Mouse (Mus musculus): ENCODE results near the gene Pamr1.

Pamr1 gene

DNA sequence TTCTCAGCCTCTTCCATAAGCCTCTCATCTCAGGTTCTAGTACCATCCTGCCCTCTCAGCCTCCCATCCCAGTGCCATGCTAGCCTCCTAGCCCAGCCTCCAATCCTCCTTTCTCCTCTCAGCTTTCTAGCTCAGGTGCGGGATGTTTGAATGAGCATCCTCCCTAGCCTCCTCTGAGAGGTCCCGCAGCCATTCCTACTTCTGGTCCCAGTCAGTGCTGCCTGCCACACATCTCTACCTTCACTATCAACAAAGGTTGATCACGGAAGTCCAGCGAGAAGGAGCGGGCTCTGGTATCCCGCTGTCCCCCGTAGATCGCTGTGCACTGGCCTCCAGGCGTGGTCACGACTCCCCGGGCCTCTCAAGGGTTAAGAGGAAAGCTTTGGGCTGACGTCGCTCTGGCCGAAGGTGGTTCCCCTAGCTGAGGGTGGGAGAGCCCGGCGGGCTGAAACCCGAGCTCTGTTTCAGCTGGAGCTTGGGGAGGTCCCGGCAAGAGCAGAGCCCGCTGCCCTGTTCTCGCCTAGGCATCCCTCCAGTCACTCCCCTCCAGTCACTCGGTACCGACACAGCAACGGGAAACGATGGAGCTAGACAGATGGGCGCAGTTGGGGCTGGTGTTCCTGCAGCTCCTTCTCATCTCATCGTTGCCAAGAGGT is at the start of gene Pamr1:
Pamr1 (plus strand) TSS at position 402 of the 656 bp plus-strand sequence.
- peak; percentile 36 for DNase-seq

- DNase-seq, result no peak
Measured at GRCm38 (mm10) chr2:102507633-102508032, 42.2 kb upstream of the Pamr1 start.

DNA sequence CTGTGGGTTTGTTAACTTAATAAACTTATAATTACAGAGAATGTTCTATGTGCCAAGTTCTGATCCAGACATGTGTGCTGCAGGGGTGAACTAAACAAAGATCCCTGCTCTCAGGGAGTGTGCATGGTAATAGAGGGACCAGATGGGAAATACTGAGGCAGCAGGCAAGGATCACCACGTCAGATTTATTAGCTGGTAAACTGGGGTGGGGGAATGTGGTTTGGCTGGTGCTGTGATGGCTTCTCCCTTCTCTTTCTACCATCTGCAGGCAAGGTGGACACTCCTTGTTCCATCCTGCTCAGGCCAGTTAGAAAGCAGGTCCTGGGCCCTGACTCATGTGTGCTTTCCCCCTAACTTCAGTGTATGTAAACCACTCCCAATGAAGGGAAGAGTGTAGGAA is 41.7 kb upstream of the Pamr1 start:
- no peak for DNase-seq

DNA sequence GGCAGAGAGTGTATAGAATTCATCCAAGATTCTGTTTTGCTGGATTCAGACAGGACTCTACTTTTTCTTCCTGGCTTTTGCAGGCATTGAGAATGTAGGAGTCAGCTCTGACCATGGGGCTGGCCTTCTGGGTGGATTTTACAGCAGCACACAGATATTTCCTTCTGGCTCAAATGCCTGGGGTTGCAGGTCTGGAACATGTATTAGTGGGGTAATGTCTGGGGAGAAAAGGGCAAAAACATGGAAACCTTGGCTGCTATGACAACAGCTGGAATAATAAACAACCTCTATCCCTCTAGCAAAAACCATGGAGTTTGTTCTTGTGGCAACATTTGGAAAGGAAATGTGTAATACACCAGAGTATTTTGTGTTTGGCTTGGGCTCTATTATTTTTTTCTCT is 29.9 kb upstream of the Pamr1 start:
- DNase-seq, result no peak

DNA sequence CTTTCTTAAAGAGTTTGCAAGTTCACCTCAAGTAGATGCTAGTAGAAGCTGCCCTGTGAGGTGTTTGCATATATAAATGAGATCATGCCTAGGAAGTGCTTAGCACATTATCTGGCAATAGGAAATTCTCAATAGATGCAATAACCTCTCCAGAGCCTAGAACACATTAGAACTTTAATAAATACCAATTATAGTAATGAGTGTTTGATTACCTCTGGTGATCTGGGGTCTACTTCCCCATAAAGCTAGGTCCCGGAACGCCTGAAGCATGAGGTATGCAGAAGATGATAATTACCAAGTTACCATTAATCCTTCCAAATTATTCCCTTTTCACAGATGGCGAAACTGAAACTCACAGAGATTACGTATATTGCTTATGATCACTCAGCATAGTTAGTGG is 22.2 kb upstream of the Pamr1 start:
- DNase-seq, result no peak

- no peak for DNase-seq
Measured at GRCm38 (mm10) chr2:102533437-102533836, 16.4 kb upstream of the Pamr1 start.

GRCm38 (mm10) chr2:102536766-102537165 is 13.0 kb upstream of the Pamr1 start:
- DNase-seq, result no peak

GRCm38 (mm10) chr2:102540438-102541230 is 9.2 kb upstream of the Pamr1 start:
- DNase-seq, result no peak

DNA sequence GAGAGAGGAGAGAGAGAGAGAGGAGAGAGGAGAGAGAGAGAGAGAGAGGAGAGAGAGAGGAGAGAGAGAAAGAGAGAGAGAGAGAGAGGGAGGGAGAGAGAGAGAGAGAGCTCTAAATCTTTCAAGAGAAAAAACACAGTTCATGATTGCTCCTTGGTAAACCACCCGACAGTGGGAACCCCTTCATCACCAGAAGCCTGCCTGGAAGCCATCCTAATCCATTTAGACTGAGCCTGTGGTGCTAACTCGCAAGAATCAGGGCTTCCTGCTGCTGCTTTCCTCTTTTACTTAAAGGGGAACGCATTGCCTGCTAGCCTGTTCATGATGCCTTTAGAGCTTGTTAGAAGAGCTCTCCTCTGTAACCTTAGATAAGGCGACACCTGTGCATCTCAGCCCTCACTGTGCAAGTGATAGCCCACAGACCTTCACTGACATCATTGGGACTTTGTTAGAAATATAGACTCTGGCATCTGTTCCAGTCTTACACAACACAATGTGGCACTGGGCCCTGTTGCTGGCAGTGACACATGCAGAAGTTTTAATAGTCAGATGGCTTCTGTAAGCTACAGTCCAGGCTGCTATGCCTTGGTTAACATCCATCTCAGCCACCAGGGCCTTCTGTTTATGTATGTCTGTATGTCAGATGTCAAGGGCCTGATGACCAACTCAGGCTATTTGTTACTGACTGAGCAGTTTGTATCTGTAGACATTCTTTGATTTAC is 8.2 kb upstream of the Pamr1 start:
- no peak for DNase-seq

DNA sequence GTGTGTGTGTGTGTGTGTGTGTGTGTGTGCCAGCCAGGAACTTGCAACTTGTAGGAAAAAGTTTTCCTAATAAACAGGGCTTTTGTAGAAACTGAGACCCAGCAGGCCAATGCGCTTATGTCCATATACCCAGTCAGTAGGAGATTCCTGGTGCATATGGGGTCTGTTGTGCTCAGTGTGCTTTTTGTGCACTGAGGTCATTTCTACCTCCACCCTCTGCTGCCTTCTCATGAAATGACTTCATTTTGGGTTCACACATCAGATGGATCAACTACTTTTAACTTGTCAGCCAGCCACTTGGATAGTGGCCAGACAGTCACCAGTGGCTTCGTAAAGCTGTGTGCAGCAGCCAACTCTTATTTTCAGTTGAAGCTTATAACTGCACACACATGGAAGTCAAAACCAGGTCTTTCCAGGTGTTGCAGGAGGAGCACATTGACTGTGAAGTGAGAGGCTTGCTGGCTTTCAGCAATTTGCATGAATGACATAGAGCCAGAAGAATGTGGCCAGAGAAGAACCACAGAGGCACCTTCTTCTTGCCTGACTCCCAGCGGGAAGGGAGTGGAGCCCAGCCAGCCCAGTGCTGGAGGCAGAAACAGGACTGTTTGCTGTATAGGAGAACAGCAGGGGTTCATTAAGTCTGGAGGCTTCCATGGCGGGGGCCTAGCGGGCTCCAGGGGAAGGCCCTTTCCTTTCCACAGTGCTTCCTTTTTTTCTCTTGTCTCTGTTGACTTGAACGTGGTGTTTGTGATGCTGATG is 5.7 kb upstream of the Pamr1 start:
- no peak for DNase-seq

- no peak for DNase-seq
Measured at GRCm38 (mm10) chr2:102550910-102551582, 1.2 kb downstream of the Pamr1 start.

DNA sequence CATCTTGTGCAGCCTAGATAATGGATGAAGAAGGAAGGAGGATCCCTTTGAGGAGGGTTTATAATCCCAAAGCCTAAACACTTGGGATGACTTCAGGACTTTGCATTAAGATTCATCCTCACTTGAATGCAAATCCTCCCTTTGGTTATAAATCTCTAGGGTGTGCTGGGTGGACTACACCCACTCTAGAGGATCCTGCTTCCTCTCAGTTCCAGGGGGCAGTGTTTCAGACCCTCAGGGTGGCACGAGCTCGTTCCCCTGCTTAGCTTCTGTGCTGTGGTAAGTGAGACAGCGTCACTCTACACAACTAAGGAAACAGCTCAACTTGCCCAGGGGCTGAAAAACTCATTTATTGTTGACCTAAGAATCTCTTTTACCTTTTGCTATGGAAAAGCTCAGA is 1.8 kb downstream of the Pamr1 start:
- no peak for DNase-seq

- DNase-seq, result no peak
Measured at GRCm38 (mm10) chr2:102552095-102552537, 2.3 kb downstream of the Pamr1 start.

DNA sequence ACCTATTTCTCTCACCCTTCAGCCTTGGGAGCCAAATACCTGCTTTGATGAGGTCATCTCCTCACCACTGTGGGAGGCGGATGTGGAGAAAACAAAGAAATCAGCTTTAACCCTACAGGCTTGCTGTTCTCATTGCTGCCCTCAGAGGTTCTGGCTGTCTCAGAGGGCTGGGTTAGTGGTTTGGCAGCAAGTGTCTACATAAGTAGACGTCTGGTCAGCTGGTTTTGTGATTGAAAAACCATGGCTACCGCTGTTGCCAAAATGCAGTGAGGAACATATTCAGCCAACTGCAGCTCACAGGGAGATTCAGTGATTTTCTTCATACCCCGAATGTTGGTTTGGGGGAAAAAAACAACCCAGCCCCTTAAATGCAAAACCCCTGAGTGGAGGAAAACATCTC is 7.3 kb downstream of the Pamr1 start:
- DNase-seq, result no peak

DNA sequence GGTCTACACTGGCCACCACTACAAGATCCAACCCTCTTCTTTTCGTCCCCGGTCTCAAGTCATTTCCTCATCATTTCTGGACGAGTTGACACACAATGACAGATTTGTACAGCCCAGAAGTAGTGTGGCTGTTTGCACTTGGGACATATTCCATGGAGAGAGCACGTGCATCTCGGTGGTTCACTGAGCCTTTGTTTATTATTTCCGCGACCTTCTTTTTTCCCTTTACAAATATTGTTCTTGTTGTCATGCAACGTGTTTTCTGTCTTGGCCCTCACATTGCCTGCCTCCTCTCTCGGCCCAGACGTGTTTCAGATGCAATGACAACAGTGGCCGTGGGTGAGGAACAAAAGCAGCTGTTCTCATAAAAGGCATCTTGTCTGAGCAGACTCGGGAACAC is 9.2 kb downstream of the Pamr1 start:
- no peak for DNase-seq

DNA sequence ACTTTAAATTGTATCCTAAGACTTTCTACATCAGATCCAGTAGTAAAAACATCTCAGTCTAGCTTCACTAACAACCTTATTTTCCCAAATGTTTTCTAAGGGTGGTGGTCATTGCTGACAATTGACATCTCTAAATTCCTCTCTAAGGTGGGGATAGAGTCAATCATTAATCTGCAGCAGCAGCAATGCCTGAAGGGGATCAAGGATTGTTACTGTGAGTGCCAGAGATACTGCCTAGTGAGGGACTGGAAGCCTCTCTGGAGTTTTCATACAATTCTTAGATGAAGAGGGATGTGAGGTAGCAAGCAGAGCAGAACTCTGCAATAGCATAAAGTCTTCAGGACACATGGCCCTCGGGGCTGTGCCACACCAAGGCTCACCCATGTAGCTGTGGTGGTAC is 14.0 kb downstream of the Pamr1 start:
- DNase-seq, result no peak

DNA sequence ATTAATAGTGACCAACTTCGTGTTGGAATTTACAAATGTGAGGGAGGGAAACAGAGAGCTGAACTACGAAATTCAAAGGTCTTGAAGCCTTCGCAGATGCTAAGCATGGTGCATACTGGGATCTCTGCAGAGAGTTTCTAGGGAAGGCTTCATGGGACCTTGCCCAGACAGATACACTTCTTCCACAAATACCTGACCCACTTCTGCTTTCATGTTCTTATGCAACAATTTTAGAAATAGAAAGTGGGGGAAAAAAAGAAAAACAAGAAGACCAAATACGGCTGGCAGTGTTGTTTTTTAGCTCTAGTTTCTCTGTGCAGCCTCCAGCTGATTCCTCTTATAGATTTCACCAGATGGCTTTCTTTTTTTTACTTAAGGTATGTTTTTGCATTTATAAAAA is 29.4 kb downstream of the Pamr1 start:
- no peak for DNase-seq

DNA sequence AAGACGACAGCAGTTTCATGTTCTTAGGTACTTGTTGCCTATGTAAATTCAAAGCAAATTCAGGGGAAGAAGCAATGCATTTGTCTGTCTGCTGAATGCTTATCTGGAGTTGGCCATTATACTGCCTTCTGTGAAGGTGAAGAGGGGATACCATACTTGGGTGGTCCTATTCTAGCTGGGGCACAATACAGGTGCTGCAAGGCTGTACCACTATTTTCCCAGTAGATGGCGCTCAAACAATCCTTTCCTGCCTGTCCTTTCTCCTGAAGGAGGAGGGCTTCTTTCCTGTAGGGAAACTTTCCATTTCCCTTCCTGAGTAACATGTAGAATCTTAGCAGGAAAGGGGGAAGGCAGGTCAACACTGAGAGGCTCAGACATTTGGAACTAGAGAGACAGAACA is 40.2 kb downstream of the Pamr1 start:
- DNase-seq, result peak; percentile 22

DNA sequence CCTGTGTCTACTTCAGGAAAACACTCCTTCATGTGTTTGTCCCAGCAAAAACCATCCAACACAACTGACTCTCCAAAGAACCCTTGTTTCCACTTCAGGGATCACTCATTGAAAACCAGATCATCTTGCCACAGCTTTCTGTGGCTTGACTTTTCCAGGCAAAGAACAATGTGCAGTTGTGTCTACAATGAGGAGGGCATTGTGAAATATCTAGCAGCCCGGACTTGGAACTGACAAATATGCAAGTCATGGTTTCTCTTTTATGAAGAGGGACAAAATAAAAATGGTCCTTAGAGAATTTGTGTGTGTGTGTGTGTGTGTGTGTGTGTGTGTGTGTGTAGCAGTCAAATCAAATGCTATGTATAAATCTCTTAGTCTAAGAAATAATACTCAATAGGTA is 44.7 kb downstream of the Pamr1 start:
- DNase-seq, result no peak

DNA sequence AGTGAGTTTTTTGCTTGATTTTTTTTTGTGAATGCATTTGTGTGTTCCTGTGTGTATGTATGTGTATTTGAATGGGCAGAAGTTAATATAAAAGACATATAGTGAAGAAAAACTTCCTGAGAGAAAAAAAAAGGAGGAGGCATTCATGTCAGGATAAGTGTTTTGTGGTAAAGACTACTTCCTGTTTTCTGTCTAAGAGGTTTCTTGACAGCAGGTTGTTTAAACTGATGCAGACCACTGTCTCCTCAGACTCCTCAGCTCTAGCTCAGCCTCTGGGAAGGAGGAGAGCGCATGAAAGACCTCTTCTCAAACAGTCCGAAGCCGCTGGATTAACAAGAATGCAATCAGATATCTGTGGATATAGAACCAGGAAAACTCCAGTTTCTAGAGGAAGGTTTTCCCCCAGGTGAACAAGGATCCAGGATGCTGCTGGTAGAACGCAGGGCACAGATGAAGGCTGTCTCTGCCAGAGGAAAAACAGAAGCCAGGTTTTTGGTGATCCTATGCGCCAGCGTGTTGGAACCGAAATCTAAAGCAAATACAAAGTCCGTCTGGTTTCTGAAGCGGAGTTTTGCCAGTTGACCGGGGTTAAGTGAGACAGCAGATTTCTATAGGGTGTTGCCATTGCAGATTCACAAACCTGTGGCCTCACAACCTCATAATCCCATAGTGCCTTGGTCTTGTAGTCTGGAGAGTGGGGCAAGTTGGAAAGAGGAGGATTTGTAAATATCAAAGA is 45.8 kb downstream of the Pamr1 start:
- no peak for DNase-seq

- DNase-seq, result peak; percentile 84
Measured at GRCm38 (mm10) chr2:102598911-102599721, 49.3 kb downstream of the Pamr1 start.
